Mouse (Mus musculus) mesoderm, embryonic 11.5 days (tissue): ENCODE measurements around the gene Pla2g4a.

Experiments used
- DNase-seq: peaks from one replicate; pipeline ENCODE4 v3.0.0-alpha.2; 2012; ENCODE audit warnings: low read depth, low spot score

Gene Pla2g4a

DNA sequence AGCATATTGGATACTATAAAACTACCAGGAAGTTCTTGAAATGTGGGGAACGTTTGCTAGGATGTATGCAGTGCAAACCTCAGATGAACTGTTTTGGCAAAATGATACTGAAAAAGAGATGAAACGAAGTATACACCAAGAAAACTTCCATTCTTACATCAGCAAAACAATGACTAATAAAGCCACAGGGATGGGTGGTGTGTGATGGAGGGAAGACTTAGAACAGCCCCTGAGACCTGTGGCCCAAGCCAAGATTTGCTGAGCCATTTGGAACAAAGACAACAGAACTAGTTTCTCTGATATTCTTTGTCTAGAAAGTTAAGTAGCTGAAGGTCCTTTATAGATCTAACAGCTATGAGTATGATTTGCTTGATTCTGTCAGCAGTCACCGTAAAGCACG lies 105.5 kb downstream of the Pla2g4a start:
- DNase-seq: no peak

DNA sequence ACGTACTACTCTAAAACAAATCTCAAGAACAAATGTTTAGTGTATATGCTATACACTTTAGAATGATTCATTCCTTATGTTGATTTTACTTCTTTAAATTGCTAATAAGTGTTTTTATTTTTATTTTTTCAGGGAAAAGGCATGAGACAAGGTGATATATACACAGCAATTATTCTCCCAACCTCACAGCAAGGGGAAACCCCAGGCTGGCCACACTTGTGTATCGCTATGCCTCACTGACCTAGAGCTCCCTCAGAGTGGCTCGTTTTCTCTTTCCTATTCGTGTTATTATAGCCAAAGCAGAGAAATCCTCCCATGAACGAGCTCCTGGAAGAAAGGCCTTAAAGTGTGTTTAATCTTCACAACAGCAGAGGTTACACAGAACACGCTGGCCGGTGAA lies 106.2 kb downstream of the Pla2g4a start:
- no peak for DNase-seq

DNA sequence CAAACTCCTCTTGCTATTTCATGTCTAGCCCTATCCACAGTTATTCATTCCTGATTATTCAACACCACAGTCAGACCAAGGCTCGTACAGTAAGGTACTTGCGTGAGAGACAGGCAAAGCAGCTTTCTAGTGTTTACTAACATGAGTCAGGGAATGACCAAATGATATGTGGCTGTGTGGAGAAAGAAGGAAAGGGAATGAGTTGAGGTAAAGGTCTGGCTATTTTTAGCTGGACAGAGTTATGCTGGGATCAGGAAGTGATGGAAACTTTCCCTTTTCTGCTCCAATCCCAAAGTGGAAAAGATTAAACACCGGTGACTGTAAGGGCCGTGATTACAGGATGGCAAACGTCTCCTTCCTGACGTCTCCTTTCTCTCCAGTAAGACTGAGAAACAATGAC lies 114.4 kb downstream of the Pla2g4a start:
- DNase-seq: no peak

DNA sequence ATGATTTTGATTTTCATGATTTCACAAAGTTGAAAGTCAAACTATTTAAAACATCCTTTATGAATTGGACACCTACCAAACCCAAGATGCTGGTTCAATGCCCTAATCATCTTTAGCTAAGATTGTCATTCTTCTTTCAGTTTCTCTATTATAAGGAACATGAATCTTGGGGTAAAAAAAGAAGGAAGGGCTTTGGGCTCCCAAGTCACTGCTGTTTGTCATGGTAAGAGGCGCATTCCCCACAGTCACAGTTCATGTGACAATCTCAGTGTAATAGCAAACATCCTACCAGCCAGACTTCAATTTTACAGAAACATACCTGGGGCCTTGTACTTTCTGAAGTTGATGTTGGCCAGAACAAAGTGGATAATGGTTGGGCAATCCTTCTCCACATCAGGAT lies 119.2 kb downstream of the Pla2g4a start:
- DNase-seq: no peak

DNA sequence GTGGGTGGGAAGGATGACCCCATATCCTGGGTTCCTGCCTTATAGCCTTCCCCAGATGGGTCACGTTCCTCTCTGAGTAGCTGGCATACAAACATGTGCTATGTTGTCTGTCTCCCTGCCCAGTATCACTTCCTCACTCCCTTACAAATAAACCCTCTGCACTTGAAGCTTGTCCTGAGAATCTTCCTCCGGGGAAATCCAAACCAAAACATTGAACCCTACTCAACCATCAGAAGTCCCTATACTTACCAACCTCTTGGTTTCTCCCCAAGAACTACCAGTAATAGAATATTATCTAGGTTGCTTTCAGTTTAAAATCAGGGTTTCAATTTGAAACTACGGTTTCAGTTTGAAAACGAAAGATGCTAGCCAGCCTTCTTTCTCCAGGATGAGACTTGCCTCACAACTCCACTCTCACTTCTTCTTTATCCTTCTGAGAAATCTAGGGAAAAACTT lies 120.1 kb downstream of the Pla2g4a start:
- DNase-seq: no peak

- DNase-seq: no peak
Measured at GRCm38 (mm10) chr1:149840312-149840930, 120.7 kb downstream of the Pla2g4a start.

GRCm38 (mm10) chr1:149836496-149836895 lies 124.6 kb downstream of the Pla2g4a start:
- DNase-seq: no peak

DNA sequence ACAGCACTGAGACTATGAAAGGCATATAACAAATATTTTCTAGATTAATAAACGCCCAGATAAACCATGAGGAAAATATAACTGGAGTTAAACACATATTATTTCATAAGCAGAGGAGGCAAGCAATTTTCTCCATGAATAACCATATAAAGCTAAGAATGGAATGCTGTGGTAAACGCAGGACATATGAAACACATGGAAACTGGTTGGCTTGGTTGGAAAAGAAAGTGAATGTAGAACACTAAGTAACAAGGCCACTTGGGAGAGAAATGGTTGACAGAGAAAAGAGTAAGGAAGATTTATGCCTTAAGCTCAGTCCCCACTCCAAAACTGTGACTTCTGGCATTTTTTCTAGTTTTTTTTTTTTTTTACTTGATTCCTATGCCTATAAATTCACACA lies 127.2 kb downstream of the Pla2g4a start:
- DNase-seq: no peak

DNA sequence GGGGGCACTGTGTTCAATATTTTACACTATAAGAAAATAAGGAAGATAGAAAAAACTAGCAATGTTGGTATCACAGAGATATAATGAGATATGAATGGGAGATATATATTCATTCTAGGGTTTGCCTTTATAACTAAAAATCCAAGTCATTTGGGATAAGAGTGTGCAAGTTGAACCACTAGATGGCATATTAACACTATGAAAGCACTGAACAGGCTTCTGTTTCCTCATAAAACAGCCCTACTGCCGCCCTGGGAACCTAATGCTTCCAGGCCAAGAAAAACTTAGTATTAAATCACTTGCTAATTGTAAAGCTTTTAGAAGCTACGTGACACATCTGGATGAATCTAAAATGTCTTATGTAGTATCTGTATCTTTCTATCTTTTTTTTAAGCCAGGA lies 128.1 kb downstream of the Pla2g4a start:
- peak; percentile 44 for DNase-seq

- DNase-seq: no peak
Measured at GRCm38 (mm10) chr1:149832514-149832913, 128.6 kb downstream of the Pla2g4a start.

- no peak for DNase-seq
Measured at GRCm38 (mm10) chr1:149831100-149831499, 130.0 kb downstream of the Pla2g4a start.

GRCm38 (mm10) chr1:149813616-149814345 lies 147.3 kb downstream of the Pla2g4a start:
- no peak for DNase-seq

- DNase-seq: no peak
Measured at GRCm38 (mm10) chr1:149809527-149809926, 151.6 kb downstream of the Pla2g4a start.
